Mouse (Mus musculus): Measurements from ENCODE around the gene Kif3c. TPM values are rescaled to one million over a fixed set of nuclear protein-coding genes. Genes with fewer than 3 reads are reported as not detected.

Gene Kif3c
- total and polyA plus RNA-seq, 3 experiments = 3.5 to 5.9 (median 5.5) TPM

DNA sequence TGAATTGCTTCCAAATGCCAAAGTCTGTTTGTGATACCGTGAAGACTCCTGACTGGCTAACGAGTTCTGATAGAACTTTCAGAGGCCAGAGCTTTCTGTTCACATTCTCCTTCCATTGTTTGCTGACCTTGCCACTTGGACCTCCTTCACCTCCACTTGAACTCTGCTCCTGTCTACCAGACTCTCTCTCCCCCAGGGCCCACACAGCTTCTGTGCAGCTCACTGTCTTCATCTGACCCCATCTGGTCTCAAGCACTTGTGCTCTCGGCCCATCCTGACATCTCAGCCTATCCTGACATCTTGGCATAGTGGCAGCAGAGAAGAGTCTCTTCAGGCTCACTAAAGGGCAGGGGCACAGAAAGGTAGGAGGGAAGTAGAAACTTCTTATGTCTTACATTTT, 48.0 kb upstream of the Kif3c start:
- Histone ChIP-seq H3K4me2 (ENCODE audit: insufficient read depth, low read depth, poor library complexity, severe bottlenecking) (no peak overlapping the region), H3K27me3 (replicated peaks) (no peaks in the 10 kb centered on the region), H3K9ac (ENCODE audit: insufficient read depth, low read depth) (no peak overlapping the region), H3K9me3 (replicated peaks; ENCODE audit: low read length) (no peaks in the 10 kb centered on the region), H3K4me3 (replicated peaks in 1 of 3; ENCODE audit: low read depth in 2 of 3, low read length in 2 of 3, poor library complexity in 1 of 3) (no peak overlapping the region), H3K79me2 (replicated peaks; ENCODE audit: control insufficient read depth, extremely low read depth, insufficient read depth, poor library complexity, severe bottlenecking) (no peaks in the 10 kb centered on the region), H3K36me3 (replicated peaks in 1 of 2; ENCODE audit: control insufficient read depth in 1 of 2, insufficient read depth in 1 of 2, low read length in 1 of 2) (no peaks in the 10 kb centered on the region), H3K27ac (ENCODE audit: insufficient read depth, low read depth) (no peak overlapping the region), H3K4me1 (ENCODE audit: control insufficient read depth in 1 of 2, insufficient read depth in 2 of 2) (peaks cover 7 to 10% of the 10 kb centered on the region in 2 experiments; a peak in 2 of 4 replicates)
- dilution Hi-C loops (cut with MboI; ENCODE audit: extremely low pct_ligation_motif_present, extremely low pct_unique_long_range_greater_than_20kb, low sequenced_read_pairs) (no loop called here), in situ Hi-C loops (cut with MboI; ENCODE audit: low pct_ligation_motif_present, low pct_unique_long_range_greater_than_20kb, low sequenced_read_pairs) (no loop called here)
- no peak for TF ChIP-seq ZKSCAN1 (IDR thresholded peaks at IDR 0.05; ENCODE audit: borderline replicate concordance, low read depth, low read length)
- TF ChIP-seq ZC3H11A (IDR thresholded peaks at IDR 0.05; ENCODE audit: low read depth, low read length) = no peak
- no peak for TF ChIP-seq HCFC1 (IDR thresholded peaks at IDR 0.05; ENCODE audit: low read depth, low read length)
- TF ChIP-seq ELF1 (IDR thresholded peaks at IDR 0.05; ENCODE audit: low read depth, low read length) = no peak
- DNase-seq (ENCODE audit: extremely low read depth) = no peak

DNA sequence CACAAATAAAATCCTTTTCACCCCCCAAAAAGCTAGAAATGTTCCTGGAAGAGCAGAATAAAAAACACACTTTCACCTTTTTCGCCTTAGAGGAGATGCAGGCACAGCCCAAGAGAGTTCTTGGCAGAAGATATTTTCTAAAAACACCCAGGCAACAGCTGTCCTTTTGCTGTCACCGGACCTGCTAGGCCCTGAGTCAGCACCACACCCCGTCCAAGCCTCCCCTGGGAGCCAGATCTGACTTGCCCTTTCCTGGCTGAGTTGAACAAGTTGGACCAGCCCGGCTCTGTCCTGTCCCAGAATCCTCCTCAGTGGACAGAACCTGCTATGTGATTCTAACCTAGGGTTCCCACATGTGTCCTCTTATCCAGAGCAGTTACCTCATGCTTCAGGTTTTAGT, 45.6 kb upstream of the Kif3c start:
- DNase-seq (ENCODE audit: extremely low read depth) = no peak
- no peak overlapping the region for H3K27ac ChIP-seq (ENCODE audit: insufficient read depth, low read depth)
- H3K4me3 ChIP-seq (replicated peaks in 1 of 3; ENCODE audit: low read depth in 2 of 3, low read length in 2 of 3, poor library complexity in 1 of 3) = no peak overlapping the region
- in situ Hi-C loops (cut with MboI; ENCODE audit: low pct_ligation_motif_present, low pct_unique_long_range_greater_than_20kb, low sequenced_read_pairs) (no loop called here), dilution Hi-C loops (cut with MboI; ENCODE audit: extremely low pct_ligation_motif_present, extremely low pct_unique_long_range_greater_than_20kb, low sequenced_read_pairs) (no loop called here)
- no peaks in the 10 kb centered on the region for H3K36me3 ChIP-seq (replicated peaks in 1 of 2; ENCODE audit: control insufficient read depth in 1 of 2, insufficient read depth in 1 of 2, low read length in 1 of 2)
- no peak overlapping the region for H3K4me2 ChIP-seq (ENCODE audit: insufficient read depth, low read depth, poor library complexity, severe bottlenecking)
- no peaks in the 10 kb centered on the region for H3K27me3 ChIP-seq (replicated peaks)
- peak; percentile 49 for TF ChIP-seq ETS1 (conservative IDR thresholded peaks at IDR 0.05; ENCODE audit: low read depth, low read length)
- peak; percentile 13; the same call in 1 of the 2 replicates for TF ChIP-seq BHLHE40 (IDR thresholded peaks at IDR 0.05; ENCODE audit: low read depth, low read length)
- TF ChIP-seq MAFK (IDR thresholded peaks at IDR 0.05; ENCODE audit: insufficient replicate concordance, low read length) = peak; percentile 68; the same call in 1 of the 2 replicates
- TF ChIP-seq MXI1 (IDR thresholded peaks at IDR 0.05; ENCODE audit: low read depth, low read length) = no peak
- TF ChIP-seq NELFE (IDR thresholded peaks at IDR 0.05; ENCODE audit: low read depth, low read length) = no peak
- no peaks in the 10 kb centered on the region for H3K9me3 ChIP-seq (replicated peaks; ENCODE audit: low read length)
- peaks cover 7 to 16% of the 10 kb centered on the region in 2 experiments; a peak in 2 of 4 replicates for H3K4me1 ChIP-seq (ENCODE audit: control insufficient read depth in 1 of 2, insufficient read depth in 2 of 2)
- no peaks in the 10 kb centered on the region for H3K79me2 ChIP-seq (replicated peaks; ENCODE audit: control insufficient read depth, extremely low read depth, insufficient read depth, poor library complexity, severe bottlenecking)
- no peak overlapping the region for H3K9ac ChIP-seq (ENCODE audit: insufficient read depth, low read depth)

- no peak for DNase-seq (ENCODE audit: extremely low read depth)
- H3K9ac ChIP-seq (ENCODE audit: insufficient read depth, low read depth) = no peak overlapping the region
- no peak for TF ChIP-seq E2F4 (IDR thresholded peaks at IDR 0.05; ENCODE audit: insufficient replicate concordance, low read depth, low read length)
- no peak for TF ChIP-seq HCFC1 (IDR thresholded peaks at IDR 0.05; ENCODE audit: low read depth, low read length)
- no peak for TF ChIP-seq BHLHE40 (IDR thresholded peaks at IDR 0.05; ENCODE audit: low read depth, low read length)
- no peak for TF ChIP-seq ELF1 (IDR thresholded peaks at IDR 0.05; ENCODE audit: low read depth, low read length)
- no peak for TF ChIP-seq CHD2 (IDR thresholded peaks at IDR 0.05; ENCODE audit: low read length)
- TF ChIP-seq SIN3A (IDR thresholded peaks at IDR 0.05; ENCODE audit: low read length) = no peak
- no peak for TF ChIP-seq CHD1 (IDR thresholded peaks at IDR 0.05; ENCODE audit: low read depth, low read length)
- TF ChIP-seq ZNF384 (IDR thresholded peaks at IDR 0.05; ENCODE audit: low read depth, low read length) = no peak
- TF ChIP-seq USF1 (IDR thresholded peaks at IDR 0.05; ENCODE audit: low read depth, low read length) = no peak
- no peak for TF ChIP-seq MAZ (IDR thresholded peaks at IDR 0.05; ENCODE audit: low read depth, low read length)
- no peak for TF ChIP-seq NELFE (IDR thresholded peaks at IDR 0.05; ENCODE audit: low read depth, low read length)
- TF ChIP-seq JUN (IDR thresholded peaks at IDR 0.05; ENCODE audit: insufficient read depth, low read depth, low read length) = no peak
- no peak for TF ChIP-seq MXI1 (IDR thresholded peaks at IDR 0.05; ENCODE audit: low read depth, low read length)
- TF ChIP-seq NRF1 (IDR thresholded peaks at IDR 0.05; ENCODE audit: low read depth, low read length) = no peak
- no peak for TF ChIP-seq TBP (conservative IDR thresholded peaks at IDR 0.05; ENCODE audit: low read depth, low read length)
- no peak for TF ChIP-seq UBTF (IDR thresholded peaks at IDR 0.05; ENCODE audit: low read depth, low read length)
- TF ChIP-seq SMC3 (IDR thresholded peaks at IDR 0.05; ENCODE audit: low read depth, low read length) = no peak
- TF ChIP-seq IRF4 (IDR thresholded peaks at IDR 0.05; ENCODE audit: low read depth, low read length) = no peak
- no peak for TF ChIP-seq MAFK (IDR thresholded peaks at IDR 0.05; ENCODE audit: insufficient replicate concordance, low read length)
- no peaks in the 10 kb centered on the region for H3K79me2 ChIP-seq (replicated peaks; ENCODE audit: control insufficient read depth, extremely low read depth, insufficient read depth, poor library complexity, severe bottlenecking)
- dilution Hi-C loops (cut with MboI; ENCODE audit: extremely low pct_ligation_motif_present, extremely low pct_unique_long_range_greater_than_20kb, low sequenced_read_pairs) (no loop called here), in situ Hi-C loops (cut with MboI; ENCODE audit: low pct_ligation_motif_present, low pct_unique_long_range_greater_than_20kb, low sequenced_read_pairs) (no loop called here)
- no peak overlapping the region for H3K4me3 ChIP-seq (replicated peaks in 1 of 3; ENCODE audit: low read depth in 2 of 3, low read length in 2 of 3, poor library complexity in 1 of 3)
- H3K4me1 ChIP-seq (ENCODE audit: control insufficient read depth in 1 of 2, insufficient read depth in 2 of 2) = peaks cover 7 to 16% of the 10 kb centered on the region in 2 experiments; a peak in 2 of 4 replicates
- H3K27me3 ChIP-seq (replicated peaks) = no peaks in the 10 kb centered on the region
- no peaks in the 10 kb centered on the region for H3K9me3 ChIP-seq (replicated peaks; ENCODE audit: low read length)
- no peak overlapping the region for H3K27ac ChIP-seq (ENCODE audit: insufficient read depth, low read depth)
- peaks cover 0 to 1% of the 10 kb centered on the region in 2 experiments for H3K36me3 ChIP-seq (replicated peaks in 1 of 2; ENCODE audit: control insufficient read depth in 1 of 2, insufficient read depth in 1 of 2, low read length in 1 of 2)
- no peak overlapping the region for H3K4me2 ChIP-seq (ENCODE audit: insufficient read depth, low read depth, poor library complexity, severe bottlenecking)
These were observed 41.7 kb upstream of the Kif3c start for GRCm38 (mm10) chr12:3323241-3323640.

Data from CH12.LX (cell line).